Mouse (Mus musculus) small intestine, adult 2 months (tissue): Measurements from ENCODE around the gene Depp1.

Experiments used
- CTCF ChIP-seq: fragments of 200-500 bp; IDR thresholded peaks from 2 replicates; pipeline ENCODE4 v1.5.1; 2012; ENCODE audit warnings: low read depth, mild to moderate bottlenecking, control low read depth, inconsistent platforms, low read length, moderate library complexity, mixed read lengths; ENCODE audit not compliant: insufficient replicate concordance, insufficient read length; ENCODE audit errors: extremely low read depth
- POLR2A ChIP-seq: fragments of 200-500 bp; IDR thresholded peaks from 2 replicates; pipeline ENCODE4 v1.6.1; 2012; ENCODE audit warnings: low read depth, mild to moderate bottlenecking, control low read depth, inconsistent platforms, low read length, moderate library complexity

DNA sequence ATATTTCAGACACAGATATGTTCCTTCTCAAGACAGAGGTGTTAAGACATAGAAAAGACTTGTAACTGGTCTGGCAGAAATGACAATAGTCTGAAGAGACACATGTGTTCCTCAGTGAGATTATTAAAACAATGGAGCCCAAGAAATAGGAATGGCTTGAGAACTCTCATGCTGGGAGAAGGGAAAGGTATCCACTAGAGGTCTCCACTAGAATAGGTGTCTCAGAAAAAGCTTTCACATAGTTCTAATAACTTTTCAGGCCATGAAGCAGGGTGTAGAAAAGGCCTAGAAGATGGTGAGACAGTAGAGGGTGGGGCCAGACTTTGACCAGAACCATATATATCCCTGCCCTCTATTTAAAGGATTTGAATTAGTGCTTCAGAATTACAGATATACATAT is 32.3 kb upstream of the Depp1 start:
- no peak for TF ChIP-seq POLR2A
- TF ChIP-seq CTCF = no peak
